Mouse (Mus musculus) ES-E14 (cell line): ENCODE results near the gene Lingo1.

ENCODE experiments used
- HCFC1 ChIP-seq: IDR thresholded peaks from 2 replicates; pipeline ENCODE4 v1.6.1; 2012; ENCODE audit warnings: low read length, inconsistent platforms, borderline replicate concordance; ENCODE audit not compliant: insufficient read depth
- MAFK ChIP-seq: IDR thresholded peaks from 2 replicates; pipeline ENCODE4 v1.6.1; 2014; ENCODE audit warnings: mild to moderate bottlenecking, low read depth, low read length, inconsistent platforms; ENCODE audit not compliant: insufficient read depth

DNA sequence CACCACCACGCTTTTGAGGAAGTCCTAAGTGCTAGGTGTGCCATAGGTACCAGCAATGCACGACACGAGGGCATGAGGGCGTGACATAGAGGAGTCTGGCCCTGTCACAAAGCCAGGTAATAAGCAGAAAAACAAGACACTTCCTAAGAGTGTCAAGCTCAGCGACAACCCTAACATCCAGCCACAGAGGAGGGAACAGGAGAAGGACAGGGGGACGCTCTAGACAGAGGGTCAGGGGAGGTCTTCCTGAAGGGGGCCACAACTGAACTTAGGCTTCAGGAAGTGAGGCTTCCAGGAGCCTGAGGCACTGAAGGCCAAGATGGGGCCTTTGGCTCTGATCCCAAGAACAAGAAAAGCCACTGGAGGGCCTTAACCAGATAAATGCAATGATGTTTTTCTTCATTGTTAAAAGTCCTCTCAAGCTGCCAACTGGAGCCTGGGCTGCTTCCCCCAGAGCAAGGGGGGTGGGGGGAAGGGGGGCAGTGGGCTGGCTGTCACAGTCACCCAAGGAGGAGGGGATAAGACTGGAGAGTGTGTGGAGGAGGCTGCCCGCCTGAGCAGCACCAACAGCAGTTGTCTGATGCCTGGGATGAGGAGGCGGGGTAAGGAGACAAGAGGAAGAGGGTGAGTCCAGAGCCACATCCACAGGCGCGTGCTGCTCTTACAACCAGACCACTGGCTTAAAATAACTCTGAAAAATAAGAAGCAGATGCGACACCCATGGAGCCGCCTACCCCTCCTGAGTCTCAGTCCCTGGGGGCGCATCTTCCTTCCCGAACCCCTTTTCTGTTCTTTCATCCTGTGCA, 109.7 kb downstream of the Lingo1 start:
- TF ChIP-seq HCFC1 (no peak), MAFK (no peak)
